Mouse (Mus musculus): ENCODE data around the gene Parvb. TPM values are rescaled to one million over a fixed set of nuclear protein-coding genes. Genes with fewer than 3 reads are reported as not detected.

The Parvb gene
- polyA plus RNA-seq, 1 experiment = 5.4 TPM

GRCm38 (mm10) chr15:84336281-84336817, 104.5 kb downstream of the Parvb start:
- TF ChIP-seq CTCF (IDR thresholded peaks at IDR 0.05; ENCODE audit: control insufficient read depth, insufficient read depth, insufficient replicate concordance, low read depth, low read length) (no peak), POLR2A (IDR thresholded peaks at IDR 0.05; ENCODE audit: control insufficient read depth, low read depth, low read length) (no peak)
- H3K36me3 ChIP-seq (ENCODE audit: control insufficient read depth, insufficient read depth, low read length) = no peaks in the 10 kb centered on the region

GRCm38 (mm10) chr15:84337599-84337998, 105.8 kb downstream of the Parvb start:
- no peak overlapping the region for H3K4me3 ChIP-seq (ENCODE audit: control insufficient read depth, low read depth, low read length)
- no peaks in the 10 kb centered on the region for H3K27me3 ChIP-seq (ENCODE audit: control insufficient read depth, insufficient read depth, low read length)
- TF ChIP-seq CTCF (IDR thresholded peaks at IDR 0.05; ENCODE audit: control insufficient read depth, insufficient read depth, insufficient replicate concordance, low read depth, low read length) = no peak
- no peak for TF ChIP-seq POLR2A (IDR thresholded peaks at IDR 0.05; ENCODE audit: control insufficient read depth, low read depth, low read length)
- no peaks in the 10 kb centered on the region for H3K36me3 ChIP-seq (ENCODE audit: control insufficient read depth, insufficient read depth, low read length)
- no peak overlapping the region for H3K27ac ChIP-seq (ENCODE audit: control insufficient read depth, insufficient read depth, low read depth, low read length)
- H3K4me1 ChIP-seq (ENCODE audit: control insufficient read depth, insufficient read depth, low read length) = no peaks in the 10 kb centered on the region

More at GRCm38 (mm10) chr15:84336281-84336817, 104.5 kb downstream of the Parvb start:
- H3K27me3 ChIP-seq (ENCODE audit: control insufficient read depth, insufficient read depth, low read length) = no peaks in the 10 kb centered on the region
- no peaks in the 10 kb centered on the region for H3K4me1 ChIP-seq (ENCODE audit: control insufficient read depth, insufficient read depth, low read length)
- H3K4me3 ChIP-seq (ENCODE audit: control insufficient read depth, low read depth, low read length) = no peak overlapping the region
- no peak overlapping the region for H3K27ac ChIP-seq (ENCODE audit: control insufficient read depth, insufficient read depth, low read depth, low read length)

- no peaks in the 10 kb centered on the region for H3K27me3 ChIP-seq (ENCODE audit: control insufficient read depth, insufficient read depth, low read length)
- H3K36me3 ChIP-seq (ENCODE audit: control insufficient read depth, insufficient read depth, low read length) = no peaks in the 10 kb centered on the region
- no peak overlapping the region for H3K27ac ChIP-seq (ENCODE audit: control insufficient read depth, insufficient read depth, low read depth, low read length)
- no peak overlapping the region for H3K4me3 ChIP-seq (ENCODE audit: control insufficient read depth, low read depth, low read length)
- no peak for TF ChIP-seq CTCF (IDR thresholded peaks at IDR 0.05; ENCODE audit: control insufficient read depth, insufficient read depth, insufficient replicate concordance, low read depth, low read length)
- TF ChIP-seq POLR2A (IDR thresholded peaks at IDR 0.05; ENCODE audit: control insufficient read depth, low read depth, low read length) = no peak
- no peaks in the 10 kb centered on the region for H3K4me1 ChIP-seq (ENCODE audit: control insufficient read depth, insufficient read depth, low read length)
These were observed 109.1 kb downstream of the Parvb start for GRCm38 (mm10) chr15:84340926-84341325.

DNA sequence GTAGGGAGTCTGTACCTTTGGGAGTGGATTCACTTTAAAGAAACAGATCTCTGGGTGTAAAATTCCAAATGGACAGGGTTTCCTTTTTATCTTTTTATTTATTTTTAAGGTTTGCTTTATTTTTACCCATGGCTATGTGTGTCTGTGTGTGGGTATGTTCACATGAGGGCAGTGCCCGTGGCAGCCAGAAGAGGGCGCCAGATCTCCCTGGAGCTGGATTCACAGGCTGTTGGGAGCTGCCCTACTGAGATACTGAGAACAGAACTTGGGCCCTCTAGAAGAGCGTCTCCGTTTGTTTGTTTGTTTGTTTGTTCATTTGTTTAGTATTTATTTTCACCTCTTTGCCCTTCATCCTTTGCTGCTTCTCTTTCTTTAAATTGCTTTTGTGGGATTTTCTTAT, 116.9 kb downstream of the Parvb start:
- Histone ChIP-seq H3K27ac (ENCODE audit: control insufficient read depth, insufficient read depth, low read depth, low read length) (no peak overlapping the region), H3K4me1 (ENCODE audit: control insufficient read depth, insufficient read depth, low read length) (no peaks in the 10 kb centered on the region), H3K36me3 (ENCODE audit: control insufficient read depth, insufficient read depth, low read length) (no peaks in the 10 kb centered on the region), H3K27me3 (ENCODE audit: control insufficient read depth, insufficient read depth, low read length) (no peaks in the 10 kb centered on the region), H3K4me3 (ENCODE audit: control insufficient read depth, low read depth, low read length) (no peak overlapping the region)
- TF ChIP-seq CTCF (IDR thresholded peaks at IDR 0.05; ENCODE audit: control insufficient read depth, insufficient read depth, insufficient replicate concordance, low read depth, low read length) (peak; percentile 83; the same call in 1 of the 2 replicates), POLR2A (IDR thresholded peaks at IDR 0.05; ENCODE audit: control insufficient read depth, low read depth, low read length) (no peak)

- no peaks in the 10 kb centered on the region for H3K27me3 ChIP-seq (ENCODE audit: control insufficient read depth, insufficient read depth, low read length)
These were observed 118.3 kb downstream of the Parvb start for GRCm38 (mm10) chr15:84349915-84350738.

GRCm38 (mm10) chr15:84351342-84351741, 119.5 kb downstream of the Parvb start:
- Histone ChIP-seq H3K4me3 (ENCODE audit: control insufficient read depth, low read depth, low read length) (no peak overlapping the region), H3K4me1 (ENCODE audit: control insufficient read depth, insufficient read depth, low read length) (no peaks in the 10 kb centered on the region; the same call in 1 of the 2 replicates), H3K36me3 (ENCODE audit: control insufficient read depth, insufficient read depth, low read length) (no peaks in the 10 kb centered on the region), H3K27ac (ENCODE audit: control insufficient read depth, insufficient read depth, low read depth, low read length) (no peak overlapping the region), H3K27me3 (ENCODE audit: control insufficient read depth, insufficient read depth, low read length) (no peaks in the 10 kb centered on the region)
- no peak for TF ChIP-seq POLR2A (IDR thresholded peaks at IDR 0.05; ENCODE audit: control insufficient read depth, low read depth, low read length)
- TF ChIP-seq CTCF (IDR thresholded peaks at IDR 0.05; ENCODE audit: control insufficient read depth, insufficient read depth, insufficient replicate concordance, low read depth, low read length) = no peak

More at GRCm38 (mm10) chr15:84349915-84350738, 118.3 kb downstream of the Parvb start:
- H3K27ac ChIP-seq (ENCODE audit: control insufficient read depth, insufficient read depth, low read depth, low read length) = no peak overlapping the region
- H3K4me3 ChIP-seq (ENCODE audit: control insufficient read depth, low read depth, low read length) = no peak overlapping the region
- no peaks in the 10 kb centered on the region for H3K36me3 ChIP-seq (ENCODE audit: control insufficient read depth, insufficient read depth, low read length)
- H3K4me1 ChIP-seq (ENCODE audit: control insufficient read depth, insufficient read depth, low read length) = no peaks in the 10 kb centered on the region
- TF ChIP-seq POLR2A (IDR thresholded peaks at IDR 0.05; ENCODE audit: control insufficient read depth, low read depth, low read length) (no peak), CTCF (IDR thresholded peaks at IDR 0.05; ENCODE audit: control insufficient read depth, insufficient read depth, insufficient replicate concordance, low read depth, low read length) (no peak)

All from testis, adult 2 months (tissue).